Mouse (Mus musculus) natural killer cell, adult 2 months (primary cell): Measurements from ENCODE around the gene Pde4dip.

Experiments used
- DNase-seq, 2 experiments: peaks; one replicate each; pipeline ENCODE4 v3.0.0; 2022; ENCODE audit warnings: low spot score in 2 of 2

Pde4dip gene

DNA sequence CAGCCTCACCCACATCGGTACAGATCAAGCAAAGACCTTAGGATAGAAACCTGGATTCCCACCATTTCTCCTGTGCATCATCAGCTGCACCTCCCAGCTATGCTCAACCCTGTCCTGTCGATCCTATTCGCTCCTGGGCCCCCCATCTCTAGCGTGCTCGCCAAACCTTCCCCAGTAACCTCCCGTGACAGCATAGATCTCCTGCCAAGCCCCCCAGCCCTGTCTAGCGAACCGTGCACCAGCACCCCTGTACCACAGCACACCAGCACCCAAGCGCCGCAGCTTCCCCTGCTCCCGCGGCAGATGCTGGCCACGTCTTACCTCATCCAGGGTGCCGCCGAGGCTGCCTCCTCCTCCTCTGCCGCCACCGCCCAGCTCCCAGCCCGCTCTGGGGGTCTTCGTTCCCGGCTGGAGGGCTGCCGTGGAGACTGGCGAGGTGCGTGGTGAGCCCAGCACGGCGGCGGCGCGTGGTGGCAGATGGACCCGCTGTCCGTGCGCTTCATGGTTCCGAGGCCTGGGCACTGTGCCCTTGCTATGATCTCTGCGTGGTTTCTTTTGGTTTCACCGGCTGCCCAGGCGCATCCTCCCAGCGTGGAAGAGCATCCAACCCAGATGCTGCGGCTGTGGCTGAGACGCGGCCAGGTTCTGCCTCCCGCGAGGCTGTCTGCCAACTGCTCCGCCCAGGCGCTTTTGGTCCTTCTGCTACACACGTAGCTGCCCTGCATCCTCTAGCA is at the start of gene Pde4dip:
Pde4dip (minus strand) TSS at position 540 of the 734 bp plus-strand sequence.
- no peak for DNase-seq

DNA sequence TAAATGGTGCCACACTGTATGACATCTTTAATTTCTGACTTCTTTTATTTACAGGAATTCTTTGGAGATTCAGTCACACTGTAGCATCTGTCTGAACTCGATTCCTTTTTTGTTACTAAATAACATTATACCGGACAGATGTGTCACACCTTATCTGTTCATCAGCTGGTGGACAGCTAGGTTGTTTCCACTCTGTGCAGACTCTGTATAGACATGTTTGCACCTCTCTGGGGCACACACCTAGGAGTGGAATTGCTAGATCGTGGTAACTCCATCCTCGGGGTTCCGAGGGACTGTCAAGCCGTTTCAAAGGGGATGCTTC is 49.4 kb upstream of the Pde4dip start:
- peak in 1 of 2 experiments; percentile 18 for DNase-seq

DNA sequence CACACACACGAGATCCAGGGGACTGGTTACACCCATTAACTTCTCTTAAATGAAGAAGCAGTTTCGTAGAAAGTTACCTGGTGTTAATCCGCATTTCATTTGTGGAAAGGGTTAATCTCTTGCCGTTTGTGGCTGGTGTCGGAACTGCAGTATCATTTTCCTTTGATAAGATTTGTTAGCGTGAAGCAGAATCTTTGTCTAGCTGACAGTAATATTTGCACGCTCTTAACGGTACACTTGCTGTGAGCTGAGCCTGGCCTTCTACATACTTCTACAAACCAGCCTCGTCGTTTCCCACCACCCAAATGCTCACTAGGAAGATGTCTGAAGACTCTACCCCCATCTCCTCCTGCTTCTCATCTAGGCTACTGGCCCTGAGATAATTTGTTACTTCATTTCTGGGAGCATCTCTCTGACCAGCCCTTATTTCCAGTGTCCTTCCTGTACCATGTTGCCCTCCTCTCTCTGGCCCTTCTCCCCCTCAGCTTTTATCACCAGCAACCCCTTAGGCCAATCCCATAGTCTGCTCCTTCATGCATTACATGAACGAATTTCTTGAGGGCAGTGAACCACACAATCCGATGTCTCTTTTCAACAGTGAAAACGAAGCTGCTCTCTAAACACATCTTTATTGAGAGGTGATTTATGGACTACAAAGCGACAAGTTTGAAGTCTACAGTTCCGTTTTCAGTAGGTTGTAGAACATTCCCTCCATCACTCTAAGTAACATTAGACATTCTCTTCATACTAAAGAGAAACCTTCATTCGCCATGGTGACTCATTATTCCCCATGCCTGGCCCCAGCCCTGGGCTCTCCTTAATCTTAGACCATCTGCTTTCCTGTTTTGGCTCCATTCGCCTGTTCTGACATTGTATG is 48.8 kb upstream of the Pde4dip start:
- DNase-seq, result no peak

DNA sequence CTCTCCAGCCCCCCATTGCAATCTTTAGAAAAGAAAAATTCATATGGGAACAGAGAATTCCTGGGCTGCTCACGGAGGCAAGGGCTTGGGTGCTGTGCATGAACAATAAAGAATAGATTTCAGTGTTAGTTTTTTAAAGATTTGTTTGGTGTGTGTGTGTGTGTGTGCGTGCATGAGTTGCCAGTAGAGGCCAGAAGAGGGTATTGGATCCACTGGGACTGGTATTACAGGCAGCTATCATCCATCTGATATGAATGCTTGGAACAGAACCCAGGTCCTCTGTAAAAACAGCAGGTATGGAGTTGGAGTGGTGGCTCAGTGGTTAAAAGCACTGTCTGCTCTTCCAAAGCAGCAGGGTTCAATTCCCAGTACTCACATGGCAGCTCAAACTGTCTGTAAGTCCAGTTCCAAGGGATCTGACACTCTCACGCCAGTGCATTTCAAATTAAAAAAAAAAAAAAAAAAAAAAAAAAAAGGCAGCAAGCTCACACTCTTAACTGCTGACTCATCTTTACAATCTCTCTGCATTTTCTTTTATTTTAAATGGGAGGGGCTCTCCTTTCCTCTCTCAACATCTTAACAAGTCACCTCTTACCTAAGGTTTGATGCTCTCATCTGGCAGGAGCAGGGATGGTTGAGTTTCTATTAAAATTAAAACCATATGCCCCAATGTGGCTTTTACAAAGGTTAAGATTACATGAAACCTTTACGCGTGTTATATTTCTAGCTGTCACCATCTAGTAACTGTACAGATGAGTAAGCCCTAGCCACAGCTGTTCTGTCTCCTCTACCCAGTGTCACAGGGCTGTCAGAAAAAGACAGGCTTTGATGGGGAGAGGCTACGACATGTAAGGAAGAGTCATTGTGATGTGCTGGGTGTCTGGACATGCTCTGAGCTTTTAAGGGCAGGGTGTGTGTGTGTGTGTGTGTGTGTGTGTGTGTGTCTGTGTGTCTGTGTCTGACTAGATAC is 46.1 kb upstream of the Pde4dip start:
- peak in 1 of 2 experiments; percentile 26 for DNase-seq

DNA sequence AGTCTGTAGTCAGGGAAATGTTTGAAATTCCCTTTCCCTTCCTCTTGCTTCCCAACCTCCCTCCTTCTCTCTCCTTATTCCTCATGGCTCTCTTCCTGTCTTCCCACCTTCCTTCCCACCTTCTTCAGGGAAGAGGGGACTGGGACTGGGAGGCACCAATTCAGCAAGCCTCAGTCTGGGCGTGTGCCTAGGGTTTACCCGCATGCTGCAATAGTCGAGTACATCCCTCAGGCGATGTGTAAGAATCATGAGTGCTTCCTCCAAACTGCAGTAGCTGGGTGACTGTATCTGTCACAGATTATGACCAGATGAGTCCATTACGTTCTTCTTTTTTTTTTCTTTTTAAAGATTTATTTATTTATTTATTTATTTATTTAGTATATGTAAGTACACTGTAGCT is 45.3 kb upstream of the Pde4dip start:
- DNase-seq, result no peak

DNA sequence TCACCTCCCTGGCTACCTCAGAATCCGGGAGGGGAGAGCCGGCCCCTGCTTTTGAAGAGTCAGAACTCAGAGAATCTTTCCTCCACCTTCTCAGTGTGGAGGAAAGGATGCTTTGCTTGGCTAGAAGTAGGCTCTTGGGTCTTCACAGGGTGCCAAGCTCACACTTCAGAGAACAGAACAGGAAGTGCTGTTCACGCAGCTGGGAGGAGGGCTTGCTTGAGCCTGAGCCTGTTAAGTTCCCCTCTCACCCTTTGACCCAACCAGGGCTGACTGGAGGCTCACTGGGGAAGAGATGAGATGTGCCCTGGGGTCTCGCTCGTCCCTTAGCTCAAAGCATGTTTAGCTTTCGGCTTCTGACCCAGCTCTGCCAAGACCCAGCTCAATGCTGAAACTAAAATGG is 44.7 kb upstream of the Pde4dip start:
- DNase-seq, result peak; percentile 62 to 67

DNA sequence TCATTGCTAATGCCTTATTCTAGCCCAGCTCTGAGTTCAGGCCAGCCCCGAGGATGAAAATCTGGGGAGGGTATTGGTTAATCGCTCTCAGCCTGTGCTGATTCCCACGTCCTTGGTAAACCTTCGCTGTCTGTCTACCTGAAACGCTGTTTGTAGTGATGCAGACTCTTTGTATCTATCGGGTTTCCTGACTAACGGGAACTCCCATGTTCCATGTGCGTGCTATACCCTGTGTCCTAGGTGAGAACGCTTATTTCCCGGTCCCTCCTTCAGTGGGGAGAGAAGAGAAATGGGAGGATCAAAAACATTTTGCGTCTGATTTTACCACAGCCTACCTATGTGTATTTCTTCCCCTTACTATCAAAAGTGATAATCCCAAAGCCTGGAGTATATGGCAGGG is 44.3 kb upstream of the Pde4dip start:
- no peak for DNase-seq

DNA sequence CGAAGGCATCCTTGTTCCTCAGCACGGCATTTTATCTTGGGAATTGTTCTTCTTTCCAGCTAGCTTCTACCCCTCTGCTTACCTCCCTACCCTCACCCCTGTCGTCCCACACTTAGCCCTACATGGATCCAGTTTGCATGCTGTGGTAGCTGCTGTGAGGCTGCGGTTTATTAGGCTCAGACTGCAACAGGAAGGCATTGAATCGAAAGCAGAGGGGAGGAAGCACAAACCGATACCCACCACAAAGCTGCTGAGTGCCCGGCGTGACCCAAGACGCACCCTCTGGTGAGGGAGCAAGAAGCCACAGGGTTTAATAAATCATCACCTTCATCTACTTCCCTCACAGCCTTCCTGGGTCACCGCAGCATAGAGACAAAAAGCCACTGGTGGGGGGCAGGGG is 43.6 kb upstream of the Pde4dip start:
- DNase-seq, result peak; percentile 79

DNA sequence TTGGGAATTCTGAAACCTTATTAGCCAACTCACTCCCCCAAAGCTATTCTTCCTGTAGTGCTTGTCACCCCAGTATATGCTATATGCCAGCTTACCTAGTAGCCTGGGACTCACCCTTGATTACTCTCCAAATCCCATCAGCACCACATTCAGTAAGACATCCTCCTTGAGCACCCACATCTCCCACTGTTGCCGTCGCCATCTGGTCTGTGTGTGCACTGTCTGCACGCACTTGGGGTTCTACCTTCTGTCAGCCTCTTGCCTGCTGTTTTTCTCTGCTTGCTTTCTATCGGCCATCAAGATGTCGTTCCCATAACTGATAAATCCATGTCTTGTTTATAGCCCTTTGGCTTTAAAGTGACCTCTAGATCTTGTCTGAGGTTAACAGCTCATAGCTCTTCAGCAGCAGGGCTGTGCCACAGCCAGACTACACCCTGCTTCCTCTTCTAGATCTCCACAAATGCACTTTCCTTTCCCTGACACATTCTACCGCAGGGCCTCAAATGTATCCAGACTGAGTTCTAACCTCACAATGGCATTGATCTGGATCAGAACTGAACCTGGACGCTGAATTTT is 42.9 kb upstream of the Pde4dip start:
- DNase-seq, result peak; percentile 23 to 44

DNA sequence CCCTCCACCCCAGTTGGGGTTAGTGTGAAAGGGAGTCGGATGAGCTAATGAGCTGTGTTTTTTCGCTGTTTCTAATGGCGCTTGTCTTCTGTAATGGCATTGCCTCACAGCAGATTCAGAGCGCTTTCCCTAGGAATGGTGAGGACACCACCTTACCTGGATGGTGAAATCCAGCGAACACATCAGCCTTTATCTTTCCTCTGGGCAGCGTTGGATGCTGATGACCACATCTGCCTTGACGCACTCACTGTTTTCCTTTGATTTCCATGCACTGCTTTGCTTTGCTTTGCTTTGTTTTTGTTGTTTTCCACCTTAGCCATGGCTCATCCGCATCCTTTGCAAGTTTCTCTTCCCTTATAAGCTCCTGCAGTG is 42.3 kb upstream of the Pde4dip start:
- no peak for DNase-seq

DNA sequence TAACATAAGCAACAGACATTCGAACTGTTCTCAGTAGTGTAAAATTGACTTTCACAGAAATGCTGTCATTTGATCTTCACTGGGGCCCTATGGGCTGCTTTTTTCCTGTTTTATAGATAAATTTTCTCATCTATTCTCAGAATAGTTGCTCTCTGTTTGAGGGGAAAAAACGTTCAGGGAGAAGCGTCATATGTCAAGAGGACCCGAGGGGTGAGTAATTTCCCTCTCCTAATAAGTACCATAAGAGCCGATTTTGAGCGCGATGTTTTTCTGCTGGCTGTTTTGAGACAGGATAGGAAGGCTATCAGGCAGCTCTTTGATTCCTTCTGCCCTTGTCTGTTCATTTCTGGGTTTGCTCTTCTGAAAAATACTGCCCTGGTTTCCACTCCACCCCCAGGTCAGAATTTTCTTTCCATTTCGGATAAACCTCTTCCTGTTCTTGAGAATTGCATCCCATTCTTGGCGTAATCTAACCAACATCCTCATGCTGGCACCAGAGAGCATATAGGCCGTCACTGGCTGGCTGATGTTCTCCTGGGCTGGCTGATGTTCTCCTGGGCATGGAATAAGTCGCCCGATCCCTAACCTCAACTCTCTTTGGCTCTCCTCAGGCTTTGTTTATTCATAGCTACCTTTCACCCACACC is 41.8 kb upstream of the Pde4dip start:
- no peak for DNase-seq

DNA sequence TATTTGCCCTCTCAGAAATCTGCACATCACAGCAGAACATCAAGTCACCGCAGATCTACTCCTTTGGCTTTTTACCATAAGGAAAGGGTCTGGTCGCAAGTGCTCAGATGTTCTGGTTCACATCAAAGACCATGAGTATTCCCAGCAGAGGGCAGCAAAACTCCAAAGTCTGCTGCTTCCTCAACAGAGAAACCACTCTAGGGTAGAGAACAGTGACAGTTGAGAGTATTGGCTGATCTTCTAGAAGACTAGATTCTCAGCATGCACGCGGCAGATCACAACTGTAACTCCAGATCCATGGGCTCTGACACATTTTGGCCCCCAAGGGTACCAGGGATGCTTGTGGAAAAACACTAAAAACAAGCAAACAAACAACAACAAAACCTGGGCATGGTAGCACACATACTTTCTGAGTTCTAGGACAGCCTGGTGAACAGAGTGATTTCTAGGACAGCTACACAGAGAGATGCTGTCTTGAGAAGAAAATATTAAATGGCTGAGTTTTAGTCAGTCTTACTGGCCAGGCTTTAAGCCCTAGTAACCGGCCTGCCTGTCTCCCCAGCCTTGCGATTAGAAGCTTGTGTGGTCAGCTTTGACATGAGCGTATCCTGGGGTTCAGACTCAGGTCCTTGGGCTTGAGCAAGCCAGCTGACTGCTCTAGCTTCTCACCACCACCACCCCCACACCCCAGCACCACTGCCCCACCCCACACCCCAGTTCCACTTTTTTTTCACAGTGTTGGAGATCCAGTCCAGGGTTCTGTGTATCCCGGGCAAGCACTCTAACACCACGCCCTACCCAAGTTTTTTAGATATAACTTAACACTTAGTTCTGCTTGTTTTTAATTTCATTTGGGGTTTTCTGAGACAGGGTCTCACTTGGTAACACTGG is 40.7 kb upstream of the Pde4dip start:
- DNase-seq, result peak; percentile 62 to 77

DNA sequence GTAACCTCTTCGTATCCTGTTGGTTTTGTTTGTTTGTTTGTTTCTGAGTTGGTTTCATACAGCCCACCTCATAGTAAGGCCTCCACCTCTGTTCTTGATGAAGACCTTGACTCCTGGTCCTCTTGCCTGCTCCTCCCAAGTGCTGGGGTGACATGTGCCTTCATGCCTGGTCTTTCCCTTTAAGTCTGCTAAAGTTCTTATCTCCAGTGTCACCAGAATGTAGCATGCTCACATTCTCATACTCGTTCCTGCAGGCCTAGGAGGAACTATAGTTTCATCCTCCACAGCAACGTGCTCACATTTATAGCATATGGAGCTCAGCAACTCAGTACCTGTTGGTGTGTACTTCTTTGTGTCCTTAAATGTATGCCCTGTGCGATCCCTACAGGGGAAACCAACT is 38.8 kb upstream of the Pde4dip start:
- DNase-seq, result no peak

DNA sequence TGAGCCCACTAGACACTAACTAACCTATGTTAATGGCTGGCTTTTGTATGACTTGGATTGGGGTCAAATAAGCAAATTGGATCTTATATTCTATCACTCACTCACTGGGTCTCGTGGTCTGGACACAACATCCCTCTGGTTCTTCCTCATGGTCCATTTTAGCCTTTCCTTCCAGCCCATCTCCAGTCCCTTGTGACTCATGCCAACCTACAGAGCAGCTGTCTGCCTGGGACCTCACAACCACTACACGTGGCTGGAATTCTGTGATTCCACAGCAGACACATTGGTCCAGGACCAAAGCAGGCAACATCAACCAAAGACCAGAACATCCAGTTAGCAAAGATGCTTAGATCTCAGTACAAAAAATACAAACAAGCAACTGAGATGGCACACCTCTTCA is 36.7 kb upstream of the Pde4dip start:
- DNase-seq, result no peak

DNA sequence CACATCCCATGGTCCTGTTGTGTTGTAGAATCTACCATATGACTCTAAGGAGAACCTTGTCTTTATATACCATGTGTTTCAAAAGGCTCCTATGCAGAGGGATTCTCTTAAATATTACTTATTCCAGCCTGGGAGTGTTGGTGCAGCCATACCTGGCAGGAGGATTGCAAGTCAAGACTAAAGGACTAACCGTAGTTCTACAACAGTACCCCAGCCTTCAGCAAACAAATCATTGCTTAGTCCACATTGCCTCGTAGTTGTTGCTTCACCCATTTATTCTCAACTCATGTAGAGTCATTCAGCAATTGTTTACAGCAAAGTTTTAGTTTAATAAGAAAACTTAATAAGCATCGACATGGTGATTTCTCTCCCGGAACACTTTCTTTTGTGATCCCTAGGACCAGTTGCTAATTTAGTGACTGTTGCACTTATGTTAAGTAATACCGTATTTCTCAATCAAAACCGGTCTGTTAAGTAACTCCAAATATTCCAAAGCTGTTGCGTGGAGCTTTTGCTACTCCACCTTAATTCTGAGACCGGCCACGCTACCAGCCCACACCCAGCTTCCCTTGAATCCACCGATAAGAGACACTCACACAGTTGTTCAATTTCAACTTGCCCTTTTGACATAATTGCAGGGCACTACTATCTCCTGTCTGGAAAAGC is 30.5 kb upstream of the Pde4dip start:
- no peak for DNase-seq

DNA sequence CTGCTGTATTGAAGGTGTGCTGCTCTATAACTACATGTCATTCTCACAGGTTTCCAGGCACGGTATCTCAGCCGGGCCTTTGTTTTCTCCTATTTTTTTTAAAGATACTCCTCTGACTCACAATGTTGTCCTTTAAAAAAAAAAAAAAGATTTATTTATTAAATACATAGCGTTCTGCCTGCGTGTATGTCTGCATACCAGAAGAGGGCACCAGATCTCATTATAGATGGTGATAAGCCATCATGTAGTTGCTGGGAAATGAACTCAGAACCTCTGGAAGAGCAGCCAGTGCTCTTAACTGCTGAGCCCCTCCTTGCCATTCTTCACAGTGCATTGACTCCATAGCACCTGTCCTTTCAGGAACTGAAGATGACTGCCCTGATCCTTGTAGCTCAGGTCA is 26.6 kb upstream of the Pde4dip start:
- DNase-seq, result no peak

DNA sequence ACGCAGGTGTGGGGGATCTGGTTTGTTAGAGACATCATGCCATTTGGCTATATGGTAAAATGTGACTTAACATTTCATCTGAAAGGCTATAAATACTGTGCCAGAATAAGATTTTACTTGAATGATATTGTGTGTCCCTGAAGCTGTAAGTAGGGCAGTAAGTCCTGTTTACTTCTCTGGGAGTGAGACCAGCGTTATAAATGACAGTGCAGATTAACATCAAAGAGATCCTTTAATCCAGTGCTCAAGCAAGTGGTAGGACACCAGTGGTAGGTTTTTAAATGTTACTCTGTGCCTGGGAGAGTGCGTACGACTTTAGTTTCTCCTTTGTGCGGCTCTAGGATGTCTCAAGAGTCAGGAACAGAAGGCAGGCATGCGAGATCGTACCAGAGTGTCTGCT is 22.6 kb upstream of the Pde4dip start:
- DNase-seq, result no peak

DNA sequence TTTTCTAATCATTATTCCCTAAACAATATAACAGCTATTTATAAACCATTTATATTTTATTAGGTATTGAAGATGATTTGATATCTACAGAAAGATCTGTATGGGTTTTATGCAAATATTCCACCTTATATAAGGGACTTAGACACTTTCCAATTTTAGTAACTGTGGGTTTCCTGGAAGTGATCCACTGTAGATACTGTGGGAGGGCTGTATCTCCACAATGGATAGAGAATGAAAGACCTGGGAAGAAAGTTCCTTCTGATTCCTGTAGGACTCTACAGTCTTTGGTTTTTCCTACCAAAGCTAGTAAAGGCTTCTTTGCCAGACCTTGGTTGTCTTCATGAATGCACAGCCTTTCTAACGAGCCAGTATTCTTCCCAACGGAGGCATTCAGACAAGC is 21.2 kb upstream of the Pde4dip start:
- no peak for DNase-seq

DNA sequence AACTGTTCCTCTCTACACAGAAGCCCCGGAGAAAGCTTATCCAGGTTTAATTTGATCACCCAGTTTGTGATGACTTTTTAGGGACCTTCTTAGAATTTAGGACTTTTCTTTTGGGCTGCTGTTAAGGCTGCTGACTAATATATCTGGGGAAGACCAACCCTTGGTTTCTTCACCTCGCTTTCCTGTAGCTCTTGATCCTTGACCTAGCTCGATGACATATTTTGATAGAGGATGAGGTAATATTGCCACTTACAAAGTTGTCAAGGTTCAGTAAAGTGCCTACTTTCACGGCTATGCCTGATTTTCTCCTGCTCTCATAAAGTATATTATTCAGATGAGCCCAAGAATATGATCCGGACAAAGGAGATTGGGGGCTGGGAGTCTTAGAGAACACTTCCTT is 13.1 kb upstream of the Pde4dip start:
- DNase-seq, result no peak
